Mouse (Mus musculus) heart, postnatal 25 days (tissue): ENCODE measurements around the gene Pde2a. TPM values are rescaled to one million over a fixed set of nuclear protein-coding genes. Genes with fewer than 3 reads are reported as not detected.

Experiments
- DNase-seq: peaks from one replicate; pipeline ENCODE4 v3.0.0; 2022; ENCODE audit warnings: low spot score
- intact Hi-C: fragments of 180-260 bp; cut with DNase I; formaldehyde crosslinking; loops from one replicate; pipeline ENCODE4 v1.15.1; 2025
- total RNA-seq, 2 experiments: library from RNA; stranded (reverse); gene quantifications; 2 replicates each; pipeline ENCODE4 v1.2.3; 2021

The Pde2a gene
- 10 to 100 TPM; 63.6 to 65.9 TPM for total RNA-seq

GRCm38 (mm10) chr7:101421529-101421928 lies at the start of gene Pde2a:
Gene Pde2a (plus strand): TSS chr7:101421691.
- intact Hi-C loops, result no loop called here
- DNase-seq, result no peak

- no peak for DNase-seq
- intact Hi-C loops, result loop anchor here (2.0 to 5.0 kb wide), 2 partner anchors 62 to 311 kb away; no protein-coding TSS in a partner anchor
Measured at GRCm38 (mm10) chr7:101373082-101373481, 48.4 kb upstream of the Pde2a start.

GRCm38 (mm10) chr7:101374155-101374554 lies 47.3 kb upstream of the Pde2a start:
- no peak for DNase-seq
- intact Hi-C loops, result loop anchor here (5.0 kb wide), 1 partner anchor 312 kb away; no protein-coding TSS in a partner anchor

GRCm38 (mm10) chr7:101376701-101377340 lies 44.7 kb upstream of the Pde2a start:
- no peak for DNase-seq
- intact Hi-C loops, result no loop called here

- intact Hi-C loops, result no loop called here
- peak; percentile 74 for DNase-seq
Measured at GRCm38 (mm10) chr7:101377741-101378262, 43.7 kb upstream of the Pde2a start.

DNA sequence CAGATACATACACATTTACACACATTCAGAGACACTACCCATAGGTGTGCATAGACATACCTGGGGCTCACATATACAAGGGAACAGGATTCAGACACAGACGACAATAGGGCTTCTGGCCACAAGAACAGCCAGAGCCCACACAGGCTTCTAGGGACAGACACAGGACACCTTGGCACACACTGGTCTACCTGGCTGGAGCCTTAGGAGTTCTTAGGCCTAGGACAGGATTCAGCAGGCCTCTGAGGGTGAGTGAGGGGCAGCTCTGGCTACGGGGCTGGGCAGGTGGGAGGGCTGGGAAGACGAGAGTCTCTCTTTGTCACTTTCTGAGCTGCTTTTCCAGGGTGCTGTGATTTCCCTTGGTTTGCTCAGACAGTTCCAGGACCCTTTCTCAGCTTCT lies 43.2 kb upstream of the Pde2a start:
- intact Hi-C loops, result no loop called here
- DNase-seq, result no peak

DNA sequence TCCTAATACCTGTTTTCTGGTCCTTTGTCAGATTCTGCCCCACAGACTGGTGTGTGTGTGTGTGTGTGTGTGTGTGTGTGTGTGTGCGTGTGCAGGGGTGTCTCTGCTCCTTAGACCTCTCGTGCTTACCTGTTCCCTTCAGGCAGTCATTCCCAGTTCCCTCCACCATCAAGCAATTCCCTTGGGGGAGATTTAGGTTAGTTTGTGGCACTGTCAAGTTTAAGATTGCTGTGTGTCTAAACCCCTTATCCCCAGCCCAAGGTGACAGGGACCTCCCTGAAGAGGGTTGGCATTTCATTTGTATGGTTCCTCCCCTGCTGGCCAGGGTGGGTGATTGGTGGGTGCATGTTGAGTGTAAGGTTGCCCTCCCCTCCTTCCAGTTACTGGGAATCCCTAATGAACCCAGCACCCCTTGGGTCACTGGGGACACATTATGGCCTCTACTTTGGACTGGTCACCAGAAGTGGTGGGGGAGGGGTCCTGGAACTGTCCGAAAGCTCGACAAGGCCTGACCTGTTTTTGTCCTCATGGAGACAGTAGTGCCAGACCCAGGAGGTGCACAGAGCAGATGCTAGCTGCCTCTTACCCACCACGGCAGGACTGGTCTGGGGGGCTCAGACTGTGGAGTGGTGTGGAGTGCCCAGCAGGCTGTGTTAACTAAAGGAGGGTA lies 42.6 kb upstream of the Pde2a start:
- intact Hi-C loops, result no loop called here
- no peak for DNase-seq

GRCm38 (mm10) chr7:101379732-101380131 lies 41.8 kb upstream of the Pde2a start:
- intact Hi-C loops, result no loop called here
- no peak for DNase-seq

DNA sequence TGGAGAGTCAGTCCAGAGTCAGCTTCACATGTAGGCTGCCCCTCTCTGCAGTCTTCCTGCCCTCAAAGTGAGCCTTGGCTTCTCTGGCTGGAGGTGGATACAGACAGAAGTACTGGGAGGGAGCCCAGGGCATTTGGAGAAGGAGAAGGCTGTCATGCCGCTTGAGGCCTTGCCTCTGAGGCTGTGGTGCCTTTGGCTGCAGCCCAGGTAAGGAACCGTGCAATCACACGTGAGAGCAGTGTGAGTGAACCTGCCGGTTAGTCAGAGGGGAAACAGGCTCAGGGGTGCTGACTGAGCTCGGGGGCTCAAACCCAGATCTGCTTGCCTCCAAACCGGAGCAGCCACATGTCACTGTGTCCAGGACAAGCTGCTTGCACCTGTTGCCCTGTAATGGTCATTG lies 40.0 kb upstream of the Pde2a start:
- no peak for DNase-seq
- intact Hi-C loops, result no loop called here

DNA sequence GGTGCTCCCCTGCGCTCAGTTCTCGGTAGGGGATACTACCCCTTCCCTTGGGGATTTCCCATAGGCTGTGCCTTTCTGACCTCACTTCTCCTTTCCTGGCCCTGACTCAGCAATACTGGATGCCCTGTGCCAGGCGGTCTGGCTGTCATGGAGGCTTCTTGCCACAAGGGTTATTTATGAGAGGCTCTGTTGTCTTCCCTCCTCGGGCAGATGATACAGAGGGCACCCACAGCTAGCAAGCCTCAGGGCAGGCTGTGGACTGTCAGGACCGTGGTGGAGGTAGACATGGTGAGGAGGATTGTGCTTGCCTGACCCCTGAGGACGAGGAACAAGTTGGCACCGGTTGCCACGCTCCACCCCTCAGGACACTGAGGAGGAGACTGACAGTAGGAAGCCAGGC lies 39.1 kb upstream of the Pde2a start:
- DNase-seq, result no peak
- intact Hi-C loops, result no loop called here

DNA sequence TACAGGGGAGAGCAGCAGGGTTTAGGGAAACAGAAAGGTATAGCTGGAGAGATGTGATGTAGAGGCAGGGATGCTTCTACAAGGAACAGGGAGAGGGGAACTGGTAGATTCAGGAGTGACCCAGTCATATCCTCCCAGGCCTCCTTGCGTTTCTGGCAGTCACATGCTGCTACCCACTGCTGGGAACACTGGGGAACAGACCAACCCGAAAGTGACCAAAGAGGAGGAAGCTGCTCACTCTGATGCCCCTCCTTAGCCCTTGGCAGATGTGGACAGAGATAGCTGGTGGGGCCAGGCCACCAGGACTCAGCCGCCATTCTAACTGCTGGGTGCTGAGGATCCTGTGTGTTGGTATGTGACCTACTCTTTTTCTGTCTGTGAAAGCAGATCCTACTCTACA lies 37.7 kb upstream of the Pde2a start:
- no peak for DNase-seq
- intact Hi-C loops, result no loop called here

DNA sequence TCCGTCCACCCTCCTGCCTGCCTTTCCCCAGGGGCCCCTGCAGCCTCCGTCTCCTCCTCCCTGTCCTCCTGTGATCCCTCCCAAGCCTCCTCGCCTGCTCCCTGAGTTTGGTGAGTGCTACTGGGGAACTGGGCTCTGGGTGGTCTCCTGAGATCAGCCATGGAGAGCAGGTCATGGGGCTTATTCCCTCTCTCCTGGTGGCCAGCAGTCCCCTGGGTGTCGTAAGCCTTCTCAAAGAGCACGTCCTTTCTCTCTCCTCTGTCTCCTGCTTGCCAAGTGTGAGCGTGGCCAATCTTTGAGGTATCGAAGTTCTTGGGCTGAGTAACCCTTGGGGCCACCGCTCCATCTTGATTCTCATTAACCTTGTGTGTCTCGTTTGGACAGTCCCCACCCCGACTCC lies 36.6 kb upstream of the Pde2a start:
- intact Hi-C loops, result no loop called here
- no peak for DNase-seq

DNA sequence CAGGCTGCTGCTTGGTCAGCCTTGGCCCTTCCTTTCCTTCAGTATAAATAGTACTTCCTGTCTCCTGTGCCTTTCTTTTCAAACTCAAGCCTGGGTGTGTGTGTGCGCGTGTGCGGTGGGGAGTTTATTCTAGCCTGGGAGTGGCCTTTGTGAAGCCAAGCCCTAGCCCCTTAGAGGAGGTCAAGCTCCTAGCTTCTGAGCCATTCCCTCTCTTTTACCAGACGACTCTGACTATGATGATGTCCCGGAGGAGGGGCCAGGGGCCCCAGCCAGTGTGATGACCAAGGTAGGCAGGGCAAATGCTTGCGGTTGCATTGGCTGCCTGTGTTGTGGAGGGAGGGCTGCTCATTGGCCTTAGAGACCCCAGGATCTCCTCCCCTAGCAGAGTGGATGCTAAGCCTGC lies 36.2 kb upstream of the Pde2a start:
- DNase-seq, result no peak
- intact Hi-C loops, result no loop called here

GRCm38 (mm10) chr7:101385866-101386452 lies 35.5 kb upstream of the Pde2a start:
- no peak for DNase-seq
- intact Hi-C loops, result no loop called here

DNA sequence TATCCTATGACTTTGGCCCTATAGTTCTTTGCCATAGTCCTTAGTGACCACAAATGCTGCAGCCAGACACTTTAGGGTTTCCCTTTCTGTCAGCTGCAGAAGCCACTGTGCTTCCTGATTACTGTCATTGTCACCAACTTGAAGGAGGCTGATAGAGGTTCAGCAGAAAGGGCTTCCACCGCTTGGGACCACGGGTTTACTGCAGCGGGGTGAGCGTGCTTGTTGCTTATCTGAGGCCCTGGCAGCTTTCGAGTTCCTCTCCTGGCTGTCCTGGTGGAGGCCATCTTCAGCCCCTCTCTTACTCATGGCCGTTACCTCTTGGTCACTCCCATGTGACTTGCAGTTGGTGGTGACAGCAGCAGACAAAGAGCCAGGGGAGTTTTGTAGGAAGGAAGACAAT lies 32.2 kb upstream of the Pde2a start:
- DNase-seq, result no peak
- intact Hi-C loops, result no loop called here

GRCm38 (mm10) chr7:101391909-101392479 lies 29.5 kb upstream of the Pde2a start:
- intact Hi-C loops, result no loop called here
- DNase-seq, result no peak

DNA sequence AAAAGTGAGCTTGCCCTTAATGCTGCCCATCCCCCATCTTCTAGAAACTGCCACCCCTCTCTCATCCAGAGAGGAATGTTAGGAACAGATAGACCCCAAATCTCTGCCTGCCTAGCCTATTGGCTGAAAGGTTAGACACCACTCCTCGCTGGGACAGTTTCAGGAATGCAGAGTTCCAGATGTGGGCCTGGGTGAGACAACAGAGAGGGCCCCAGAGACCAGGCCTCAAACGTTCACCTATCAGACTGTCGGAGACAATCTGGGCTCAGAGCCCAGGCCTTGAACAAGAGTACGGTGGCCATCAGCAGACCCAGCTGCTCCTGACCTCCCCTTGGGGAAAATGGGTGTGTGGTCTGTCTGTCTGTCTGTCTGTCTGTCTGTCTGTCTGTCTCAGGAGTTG lies 28.5 kb upstream of the Pde2a start:
- intact Hi-C loops, result no loop called here
- DNase-seq, result no peak

DNA sequence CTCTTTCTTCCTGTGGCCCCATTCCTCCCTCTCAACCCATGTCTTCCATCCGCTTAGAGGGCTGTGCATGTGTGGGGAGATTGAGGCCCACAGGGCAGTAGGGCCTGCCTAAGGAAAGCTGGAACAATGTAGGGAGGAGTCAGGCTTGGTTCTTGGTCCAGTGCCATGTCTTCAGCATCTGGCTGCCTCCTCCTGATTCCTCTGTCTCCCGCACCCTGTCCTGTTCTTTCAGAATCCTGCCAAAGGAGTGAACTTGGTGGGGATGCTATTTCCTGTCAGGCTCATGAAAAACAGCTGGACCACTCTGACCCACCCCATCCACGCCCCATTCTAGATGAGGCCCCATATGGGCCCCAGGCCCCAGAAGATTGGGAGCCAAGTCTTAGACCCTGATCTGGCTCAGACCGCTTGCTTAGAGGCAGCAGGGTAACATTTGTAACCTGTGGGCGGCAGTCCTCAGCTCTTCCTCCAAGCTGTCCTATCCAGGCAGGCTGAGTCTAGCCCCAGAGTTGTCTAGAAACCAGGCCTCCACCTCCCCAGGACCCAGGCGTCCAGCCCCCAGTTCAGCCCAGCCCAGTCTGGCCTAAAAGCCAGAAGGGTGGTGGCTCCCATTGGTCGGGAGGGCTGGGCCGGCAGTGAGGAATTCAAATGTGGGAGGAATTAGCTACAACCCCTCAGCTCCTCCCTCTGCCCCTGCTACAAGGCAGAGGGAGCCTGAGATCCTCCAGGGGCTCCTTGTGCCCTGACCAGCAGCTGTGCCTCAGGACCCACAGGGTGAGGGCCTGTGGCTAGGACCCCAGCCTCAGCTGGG lies 27.6 kb upstream of the Pde2a start:
- intact Hi-C loops, result no loop called here
- DNase-seq, result peak; percentile 85

DNA sequence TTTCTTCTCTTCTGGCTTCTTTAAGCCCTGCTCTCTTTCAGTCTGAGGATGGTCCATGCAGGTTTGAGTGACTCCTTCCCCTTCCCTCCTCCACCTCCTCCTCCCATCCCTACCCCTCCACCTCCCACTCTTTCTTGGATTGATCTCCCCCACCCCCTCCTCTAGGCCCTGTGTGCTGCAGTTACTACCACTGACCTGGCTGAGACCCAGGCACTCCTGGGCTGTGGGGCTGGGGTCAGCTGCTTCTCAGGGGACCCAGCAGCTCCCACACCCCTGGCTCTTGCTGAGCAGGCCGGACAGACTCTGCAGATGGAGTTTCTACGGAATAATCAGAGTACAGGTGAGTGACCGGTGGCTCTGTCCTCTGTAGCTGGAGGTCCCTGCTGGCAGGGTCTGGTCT lies 26.9 kb upstream of the Pde2a start:
- intact Hi-C loops, result no loop called here
- DNase-seq, result no peak

- DNase-seq, result no peak
- intact Hi-C loops, result no loop called here
Measured at GRCm38 (mm10) chr7:101395471-101395870, 26.0 kb upstream of the Pde2a start.
